Mouse (Mus musculus): ENCODE results near the gene Col4a4.

Gene Col4a4

GRCm38 (mm10) chr1:82586713-82587399 lies at the start of gene Col4a4, which contains the start of gene Col4a3:
TSS of gene Col4a4 (minus strand) at chr1:82586849.
TSS of gene Col4a3 (plus strand) at chr1:82586921.
- no peak for DNase-seq (ENCODE audit: low read depth, low spot score)

GRCm38 (mm10) chr1:82636321-82636720 lies 49.7 kb upstream of the Col4a4 start:
- no peak for DNase-seq (ENCODE audit: low read depth, low spot score)

DNA sequence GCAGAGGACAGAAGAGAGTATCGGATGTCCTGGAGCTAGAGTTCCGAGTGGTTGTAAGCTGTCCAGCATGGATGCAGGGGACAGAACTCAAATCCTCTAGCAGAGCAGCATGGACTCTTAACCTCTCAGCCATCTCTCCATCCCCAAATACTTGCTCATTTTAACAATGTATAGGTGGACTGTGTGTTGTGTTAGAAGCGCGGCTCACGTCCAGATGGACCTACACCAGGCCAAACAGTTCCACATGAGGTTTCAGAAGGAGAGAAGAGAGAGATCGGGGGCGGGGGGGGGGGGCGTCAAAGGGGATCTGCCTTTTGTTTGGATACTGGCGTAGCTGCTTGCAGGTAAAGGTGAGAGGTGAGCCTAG lies 48.6 kb upstream of the Col4a4 start:
- no peak for DNase-seq (ENCODE audit: low read depth, low spot score)

DNA sequence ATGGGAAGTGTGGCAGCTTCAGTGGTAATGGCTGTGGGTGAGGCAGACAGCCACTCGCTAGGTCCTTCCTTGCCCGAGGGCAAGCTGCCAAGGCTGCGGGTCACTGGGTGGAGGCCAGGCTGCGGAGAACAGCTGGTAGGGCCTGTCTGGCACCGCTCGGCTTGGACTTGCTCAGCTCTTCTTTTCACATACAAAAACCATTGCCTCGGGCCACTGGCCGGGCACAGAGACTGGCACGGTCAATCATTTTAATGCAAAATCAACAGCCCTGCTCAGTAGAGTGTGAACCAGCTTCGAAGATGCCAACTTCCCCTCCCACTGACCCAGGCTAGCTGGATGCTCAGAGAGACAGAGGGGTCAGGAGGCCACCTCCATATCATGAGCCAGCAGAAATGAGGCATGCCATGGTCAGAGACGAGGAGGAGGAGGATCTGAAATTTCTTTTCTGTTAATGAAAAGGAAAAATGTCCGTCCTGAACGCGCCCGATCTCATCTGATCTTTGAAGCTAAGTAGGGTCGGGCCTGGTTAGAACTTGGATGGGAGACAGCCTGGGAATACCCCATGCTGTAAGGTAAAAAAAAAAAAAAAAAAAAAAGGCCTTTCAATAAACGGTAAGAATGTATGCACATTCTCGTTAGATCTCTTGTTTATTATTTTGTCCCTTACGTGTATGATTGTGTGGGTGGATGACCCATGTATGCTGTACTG lies 48.0 kb upstream of the Col4a4 start:
- DNase-seq (ENCODE audit: low read depth, low spot score), result no peak

DNA sequence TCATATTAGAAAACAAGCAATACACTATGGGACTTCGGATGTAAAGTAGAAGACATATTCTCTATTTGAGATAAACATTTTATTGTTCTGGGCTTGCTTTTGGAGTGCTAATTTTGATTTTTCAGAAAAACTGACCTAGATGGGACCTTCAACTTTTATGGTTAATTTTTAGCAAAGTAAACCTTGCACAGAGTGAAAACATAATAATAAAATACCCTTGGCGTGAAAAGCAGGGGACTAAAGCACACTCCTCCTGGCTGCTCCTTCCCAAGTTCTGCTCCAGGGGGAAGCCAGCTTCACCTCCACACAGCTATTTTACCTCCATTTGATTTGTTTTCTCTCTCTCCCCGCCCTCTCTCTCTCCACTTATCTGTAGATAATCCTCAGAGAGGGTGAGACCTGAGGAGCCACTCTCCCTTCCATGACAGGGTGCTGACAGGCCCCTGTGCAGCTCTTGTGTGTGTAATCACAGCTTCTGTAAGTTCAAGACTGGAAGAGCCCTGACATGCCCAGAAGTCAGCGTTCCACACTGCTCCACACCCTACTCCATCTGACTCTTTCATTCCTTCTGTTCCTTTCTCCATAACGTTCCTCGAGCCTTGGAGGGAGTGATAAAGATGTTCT lies 44.6 kb upstream of the Col4a4 start:
- no peak for DNase-seq (ENCODE audit: low read depth, low spot score)

- DNase-seq (ENCODE audit: low read depth, low spot score), result no peak
These were observed 42.8 kb upstream of the Col4a4 start for GRCm38 (mm10) chr1:82629495-82629894.

- no peak for DNase-seq (ENCODE audit: low read depth, low spot score)
These were observed 41.0 kb upstream of the Col4a4 start for GRCm38 (mm10) chr1:82627652-82628051.

- DNase-seq (ENCODE audit: low read depth, low spot score), result no peak
These were observed 38.8 kb upstream of the Col4a4 start for GRCm38 (mm10) chr1:82625474-82625873.

GRCm38 (mm10) chr1:82624934-82625333 lies 38.3 kb upstream of the Col4a4 start:
- no peak for DNase-seq (ENCODE audit: low read depth, low spot score)

- no peak for DNase-seq (ENCODE audit: low read depth, low spot score)
These were observed 33.3 kb upstream of the Col4a4 start for GRCm38 (mm10) chr1:82619981-82620380.

DNA sequence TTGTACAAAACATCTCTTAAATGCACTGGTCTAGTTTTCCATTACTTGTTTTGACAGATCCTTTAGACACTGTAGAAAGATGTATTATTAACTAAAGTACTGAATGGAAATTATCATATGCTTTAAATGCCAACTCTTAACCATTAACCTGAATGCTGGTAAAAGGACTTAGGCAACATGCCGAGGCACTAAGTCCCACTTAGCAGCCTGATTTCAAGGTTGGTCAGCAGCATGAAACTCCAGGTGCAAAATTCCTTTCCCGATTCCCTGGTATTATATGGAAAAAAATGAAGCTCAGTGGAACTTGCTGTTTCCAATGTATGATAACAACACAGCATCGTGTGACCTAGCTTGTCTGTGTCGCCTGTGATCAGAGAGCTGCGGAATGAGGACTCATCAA lies 31.9 kb upstream of the Col4a4 start:
- no peak for DNase-seq (ENCODE audit: low read depth, low spot score)

- no peak for DNase-seq (ENCODE audit: low read depth, low spot score)
These were observed 31.4 kb upstream of the Col4a4 start for GRCm38 (mm10) chr1:82618001-82618400.

DNA sequence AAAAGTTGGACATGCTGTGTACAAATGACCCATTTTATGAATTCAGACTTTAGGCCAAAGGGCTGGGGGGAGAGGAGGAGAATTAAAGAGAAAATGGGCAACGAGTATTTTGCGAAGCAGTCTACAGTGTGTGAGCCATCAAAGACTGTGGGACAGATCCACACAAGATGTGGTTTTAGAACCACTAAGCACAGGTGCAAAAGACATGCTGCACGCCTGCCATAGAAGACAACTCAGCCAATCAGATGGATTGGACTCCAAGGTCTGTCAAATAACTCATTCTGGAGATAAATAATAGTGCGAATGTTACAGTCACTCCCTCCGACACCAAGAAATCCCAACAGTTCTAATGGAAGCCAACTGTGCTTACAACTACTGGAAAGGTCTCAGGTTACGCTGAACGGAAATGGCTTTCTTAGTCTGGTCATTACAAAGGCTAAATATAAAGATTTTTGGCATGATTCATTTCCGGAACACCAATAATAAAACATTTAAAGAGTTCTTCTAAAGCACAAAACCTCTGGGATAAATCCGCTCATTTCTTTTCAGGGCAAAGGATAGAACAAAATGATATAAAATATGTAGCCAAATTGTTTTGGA lies 25.5 kb upstream of the Col4a4 start:
- DNase-seq (ENCODE audit: low read depth, low spot score), result no peak

- no peak for DNase-seq (ENCODE audit: low read depth, low spot score)
These were observed 22.1 kb upstream of the Col4a4 start for GRCm38 (mm10) chr1:82608646-82609262.

GRCm38 (mm10) chr1:82605856-82606255 lies 19.2 kb upstream of the Col4a4 start:
- DNase-seq (ENCODE audit: low read depth, low spot score), result no peak

DNA sequence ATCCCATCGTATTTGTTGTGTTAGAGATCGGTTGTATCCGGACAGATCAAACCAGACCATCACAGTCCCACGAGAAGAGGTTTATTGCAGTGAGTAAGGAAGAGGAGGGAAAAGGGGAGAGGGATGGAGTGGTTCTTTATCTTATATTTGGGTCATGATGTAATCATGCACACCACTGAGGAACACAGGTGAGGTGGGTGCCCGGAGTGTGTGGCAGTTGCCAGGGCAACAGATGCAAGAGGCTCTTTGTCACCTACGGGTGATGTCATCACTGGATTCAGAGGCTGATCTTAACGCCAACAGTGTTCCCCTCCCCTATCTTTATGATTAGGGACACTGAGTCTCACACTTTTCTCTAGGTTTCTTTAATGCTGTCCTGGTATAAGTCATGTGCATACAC lies 18.7 kb upstream of the Col4a4 start:
- DNase-seq (ENCODE audit: low read depth, low spot score), result no peak

GRCm38 (mm10) chr1:82603198-82603950 lies 16.7 kb upstream of the Col4a4 start:
- no peak for DNase-seq (ENCODE audit: low read depth, low spot score)

- no peak for DNase-seq (ENCODE audit: low read depth, low spot score)
These were observed 10.4 kb upstream of the Col4a4 start for GRCm38 (mm10) chr1:82596864-82597596.

DNA sequence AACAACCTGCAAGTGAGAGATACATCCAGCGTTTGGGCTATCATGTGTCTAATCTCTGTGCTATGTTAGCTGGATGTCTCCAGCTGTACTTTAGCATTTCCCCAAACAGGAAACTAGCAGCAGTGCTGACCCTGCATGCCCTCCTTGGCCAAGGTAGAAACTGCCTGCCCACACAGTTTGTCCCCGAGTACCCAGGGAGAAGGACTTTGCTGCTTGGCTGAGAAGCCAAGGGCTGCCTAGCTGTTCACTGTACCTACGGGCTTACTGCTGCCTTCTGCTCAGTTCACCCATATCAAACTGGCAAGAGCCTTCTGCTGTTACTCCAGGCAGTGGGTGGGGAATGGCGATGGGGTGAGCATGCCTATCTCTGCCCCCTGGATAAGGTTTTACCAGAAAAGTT lies 3.6 kb upstream of the Col4a4 start:
- DNase-seq (ENCODE audit: low read depth, low spot score), result no peak

DNA sequence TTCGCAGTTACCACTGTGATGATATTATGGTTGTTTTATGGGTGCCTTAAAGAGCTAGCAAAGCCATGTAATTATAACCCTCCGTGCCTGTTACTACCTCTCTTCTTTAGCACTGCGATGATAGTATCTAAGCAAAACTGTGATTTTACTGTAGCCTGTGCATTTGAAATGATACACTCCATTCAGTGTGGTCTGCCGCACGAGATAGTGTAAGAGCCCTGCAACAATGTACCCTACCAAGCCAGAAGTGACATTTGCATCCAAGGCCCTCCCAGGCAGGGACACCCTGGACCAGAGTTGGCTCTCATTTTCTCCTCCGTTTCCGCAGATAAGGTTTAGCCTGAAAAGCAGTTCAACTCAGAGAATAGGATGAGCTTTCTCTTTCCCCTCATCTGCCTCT lies 668 bp downstream of the Col4a4 start:
- no peak for DNase-seq (ENCODE audit: low read depth, low spot score)

- no peak for DNase-seq (ENCODE audit: low read depth, low spot score)
These were observed 8.3 kb downstream of the Col4a4 start for GRCm38 (mm10) chr1:82578320-82578719.

All from retina, postnatal 7 days (tissue).